Mouse (Mus musculus) left cerebral cortex, adult 18-20 months (tissue): ENCODE measurements around the gene Smg1. TPM values are rescaled to one million over a fixed set of nuclear protein-coding genes. Genes with fewer than 3 reads are reported as not detected.

Experiments used
- DNase-seq, 2 experiments: peaks; one replicate each; pipeline ENCODE4 v3.0.0; 2021 to 2022; ENCODE audit warnings: low spot score in 2 of 2, mixed read lengths in 1 of 2
- total RNA-seq, 2 experiments: library from RNA; stranded (reverse); gene quantifications; 2 replicates each; pipeline ENCODE4 v1.2.3; 2021

The Smg1 gene
- total RNA-seq, 2 experiments from 2014 or later = 71.1 TPM

DNA sequence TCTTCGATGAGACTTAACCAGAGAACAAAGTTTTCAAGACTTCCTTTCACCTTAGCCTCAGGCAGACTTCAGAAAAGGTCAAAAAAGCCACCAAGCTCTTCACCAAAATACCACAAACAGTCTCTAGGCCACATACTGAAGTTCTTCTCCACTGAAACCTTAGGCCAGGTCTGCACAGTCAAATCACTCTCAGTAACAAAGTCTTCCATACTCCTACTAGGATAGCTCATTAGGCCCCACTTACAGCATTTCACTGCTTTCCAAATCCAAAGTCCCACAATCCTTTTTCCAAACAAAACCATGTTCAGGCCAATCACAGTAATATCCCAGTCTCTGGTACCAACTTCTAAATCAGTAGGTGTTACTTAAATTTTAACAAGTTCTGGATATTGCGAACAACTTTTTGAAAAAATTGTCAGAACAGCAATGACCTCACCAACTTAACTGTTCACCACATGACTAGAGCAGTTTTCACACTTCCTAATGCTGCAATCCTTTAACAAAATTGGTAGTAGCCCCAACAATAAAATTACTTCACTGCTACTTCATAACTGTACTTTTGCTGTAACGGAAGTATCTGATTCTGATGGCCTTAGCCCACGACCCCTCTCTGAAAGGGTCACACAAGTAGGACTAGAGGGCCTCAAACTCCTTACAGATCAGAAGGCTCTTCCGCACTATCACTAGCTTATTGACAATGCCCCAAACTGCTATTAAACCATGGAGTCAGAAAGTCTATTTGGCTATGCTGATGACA, 129.8 kb downstream of the Smg1 start:
- DNase-seq = no peak

DNA sequence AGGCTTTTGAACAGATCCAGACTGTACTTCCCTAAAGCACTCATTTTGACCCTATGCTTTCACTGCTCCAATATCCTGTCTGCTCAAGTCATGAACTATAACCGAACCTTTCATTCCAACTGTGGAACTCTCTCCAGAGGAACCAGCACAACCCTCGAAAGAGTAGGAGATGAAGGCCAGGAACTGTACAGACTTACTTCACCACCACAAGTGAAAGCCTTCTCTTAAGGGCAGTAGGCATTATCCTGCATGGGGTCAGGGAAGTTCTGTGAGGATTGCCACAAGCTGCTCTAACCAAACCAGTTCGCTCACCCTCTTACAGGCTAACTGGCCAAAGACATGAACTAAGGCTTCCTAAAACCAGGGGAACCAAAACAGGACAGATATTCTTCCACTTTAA, 132.3 kb downstream of the Smg1 start:
- DNase-seq = no peak

DNA sequence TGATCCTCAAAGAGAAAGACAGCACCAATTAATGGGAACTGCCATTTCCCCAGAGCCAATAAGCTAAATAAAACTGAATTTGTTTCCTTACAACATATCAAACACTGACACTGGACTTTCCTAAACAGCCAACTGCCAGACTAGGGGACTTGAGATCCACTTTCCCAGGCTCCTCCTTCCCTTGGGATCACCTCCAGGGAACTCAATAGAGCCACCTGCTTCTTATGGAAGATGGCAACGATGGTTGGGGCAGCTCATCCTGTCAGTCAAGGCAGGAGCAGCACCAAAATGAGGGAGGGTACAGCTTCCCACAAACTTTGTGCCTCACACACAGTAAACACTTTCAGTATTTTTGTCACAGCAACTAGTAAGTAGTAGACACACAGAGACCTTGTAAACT, 135.8 kb downstream of the Smg1 start:
- no peak for DNase-seq

DNA sequence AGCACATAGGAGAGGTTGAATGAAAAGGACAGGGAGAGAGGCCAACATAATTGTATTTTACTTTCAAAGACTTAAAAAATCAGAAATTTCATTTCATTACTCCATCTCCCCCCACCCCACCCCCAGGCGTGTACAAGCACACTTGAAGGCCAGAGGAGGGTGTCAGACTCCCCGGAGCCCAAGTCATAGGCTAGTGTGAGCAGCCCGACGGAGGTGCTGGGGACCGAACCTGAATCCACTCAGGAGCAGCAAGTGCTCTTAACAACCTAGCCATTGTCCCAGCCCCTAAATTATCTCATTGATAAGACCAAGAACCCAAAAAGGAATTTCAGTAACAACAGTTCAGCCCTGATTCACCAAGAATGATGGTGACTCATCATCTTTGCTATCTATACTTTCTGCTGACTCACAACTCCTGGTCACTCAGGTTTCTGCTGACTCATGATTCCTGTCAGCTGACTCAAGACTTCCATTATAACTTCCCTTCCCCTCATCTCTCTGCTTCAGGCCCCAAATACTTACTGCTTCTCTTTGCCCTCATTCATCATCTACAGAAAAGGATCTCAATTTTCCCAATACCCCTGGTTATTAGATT, 138.9 kb downstream of the Smg1 start:
- no peak for DNase-seq

DNA sequence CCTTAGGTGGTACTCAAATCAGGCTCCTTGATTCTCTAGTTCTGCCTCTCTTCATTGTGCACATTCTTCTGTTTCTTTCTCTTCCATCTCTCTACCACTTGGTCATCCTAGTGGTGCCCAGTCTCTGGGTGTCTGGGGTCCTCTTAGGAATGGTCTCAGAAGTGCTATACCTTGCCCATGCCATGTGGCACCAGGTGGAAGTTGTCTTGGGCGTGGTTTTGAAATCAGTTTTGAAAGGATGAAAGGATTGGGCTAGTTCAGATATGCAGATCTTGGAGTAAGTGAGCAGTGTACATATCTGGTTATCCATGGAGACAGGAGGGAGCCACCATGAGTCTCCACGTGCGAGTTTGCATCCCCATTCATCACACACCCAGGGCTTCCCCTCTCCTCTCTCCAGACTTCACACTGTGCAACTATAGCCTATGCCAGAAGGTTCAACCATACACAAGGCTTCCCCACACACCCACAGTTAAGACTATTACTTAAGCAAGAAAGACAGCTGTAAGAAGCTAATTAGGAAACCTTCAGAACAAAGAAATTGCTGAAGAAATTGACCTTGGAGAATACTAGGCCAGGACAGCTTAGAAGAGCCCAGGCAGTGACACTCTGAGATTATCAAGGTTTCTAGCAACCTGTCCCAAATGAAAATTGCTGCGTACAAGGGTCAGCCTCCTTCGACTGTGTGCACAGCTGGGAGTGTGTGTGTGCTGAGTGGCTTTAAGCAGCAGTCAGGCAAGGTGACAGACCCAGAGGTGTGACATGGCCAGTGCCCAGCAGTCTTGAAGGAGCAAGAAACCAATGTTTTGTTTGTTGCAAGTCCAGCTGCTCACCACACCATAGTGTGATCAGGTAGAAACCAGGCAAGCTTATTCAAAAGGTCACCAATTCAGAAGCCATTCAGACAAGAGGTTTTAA, 139.7 kb downstream of the Smg1 start:
- no peak for DNase-seq

DNA sequence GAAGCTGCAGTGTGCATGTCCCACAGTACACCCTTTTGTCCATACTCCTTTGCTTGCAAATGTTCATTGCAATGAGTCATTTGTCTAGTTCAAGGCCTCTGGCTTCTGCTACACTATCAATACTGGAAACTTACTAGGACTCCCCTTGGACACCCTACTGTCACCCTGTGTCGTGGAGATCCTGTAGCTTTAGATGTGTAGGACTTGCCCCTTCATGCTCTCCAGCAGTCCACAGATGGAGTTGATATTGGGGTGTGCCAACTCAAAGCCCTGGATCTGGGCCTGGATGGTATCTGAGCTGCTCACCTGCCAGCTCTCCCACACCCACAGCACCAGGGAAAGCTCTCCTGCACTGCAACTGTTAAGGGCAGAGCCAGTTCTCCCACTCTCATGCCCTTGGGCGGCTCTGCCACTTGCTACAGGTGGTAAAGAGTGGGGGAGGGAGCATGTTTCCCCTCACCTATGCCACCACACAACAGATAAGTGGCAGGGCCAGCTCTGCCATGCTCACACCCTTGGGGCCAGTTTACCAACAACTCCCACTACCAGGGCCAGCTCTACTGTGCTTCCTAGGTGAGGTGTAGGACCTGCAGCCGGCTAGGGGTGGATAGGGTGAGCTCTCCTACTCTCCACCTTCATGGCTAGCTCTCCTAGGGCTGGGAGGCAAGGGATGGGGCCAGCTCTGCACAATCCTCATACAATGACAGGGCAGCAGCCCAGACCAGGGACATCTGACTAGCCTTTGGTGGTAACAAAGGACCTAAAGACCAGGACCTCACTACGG, 140.6 kb downstream of the Smg1 start:
- DNase-seq = no peak

DNA sequence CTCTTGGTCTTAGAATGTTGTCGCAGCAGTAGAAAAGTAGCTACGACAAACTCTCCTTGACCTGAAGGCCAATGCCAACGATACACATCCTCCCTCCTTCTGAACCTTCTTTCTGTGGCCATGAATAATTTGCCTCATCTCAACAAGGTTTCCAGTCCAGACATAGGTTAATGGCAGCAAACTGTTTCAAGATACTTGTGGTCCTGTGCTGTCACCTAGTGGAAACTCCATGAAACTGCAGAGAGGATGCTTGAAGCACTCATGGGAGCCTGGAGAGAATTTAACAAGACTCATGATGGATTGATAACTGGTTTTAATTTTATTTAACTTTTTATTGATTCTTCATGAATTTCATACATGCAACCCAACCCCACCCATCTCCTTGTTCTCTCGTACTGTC, 141.2 kb downstream of the Smg1 start:
- DNase-seq = peak; percentile 38 to 42

DNA sequence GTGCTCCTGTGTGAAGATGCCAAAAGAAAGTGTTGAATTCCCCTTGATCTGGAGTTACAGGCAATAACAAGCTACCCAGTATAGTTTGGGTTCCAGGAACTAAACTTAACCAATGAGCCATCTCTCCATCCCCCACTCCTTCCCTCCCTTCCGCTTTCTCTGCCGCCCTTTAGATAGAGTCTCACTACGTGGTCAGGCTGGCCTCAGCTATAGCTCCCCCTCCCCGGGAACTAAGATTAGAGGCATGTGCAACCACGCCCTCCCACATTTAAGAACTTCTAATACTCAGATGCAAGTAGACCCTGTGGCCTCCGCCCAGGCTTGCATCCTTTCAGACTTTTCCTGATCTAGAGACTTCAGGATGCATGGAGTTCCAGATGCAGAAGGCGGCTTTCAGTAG, 145.9 kb downstream of the Smg1 start:
- DNase-seq = no peak

Other genes starting within 250 kb of the Smg1 start
- gene Rps15a, start 127.5 kb downstream of the Smg1 start, total RNA-seq = 100 to 1,000 TPM; 369 to 387 TPM
- 100 to 1,000 TPM; 250 to 268 TPM for gene Arl6ip1, start 114.0 kb downstream of the Smg1 start, total RNA-seq
- 10 to 100 TPM; 57.4 to 57.5 TPM for gene Syt17, start 204.6 kb upstream of the Smg1 start, total RNA-seq
- gene Itpripl2, start 248.3 kb upstream of the Smg1 start, total RNA-seq = 1 to 10 TPM; 3.5 TPM